Mouse (Mus musculus) spleen, adult 2 months (tissue): ENCODE data around the gene Mmp13.

Experiments used
- CTCF ChIP-seq: fragments of 200-500 bp; IDR thresholded peaks from 2 replicates; pipeline ENCODE4 v1.5.1; 2011; ENCODE audit warnings: mild to moderate bottlenecking, inconsistent platforms; ENCODE audit not compliant: insufficient read depth, insufficient read length, insufficient replicate concordance; ENCODE audit errors: extremely low read depth
- POLR2A ChIP-seq: fragments of 200-500 bp; IDR thresholded peaks from 2 replicates; pipeline ENCODE4 v1.6.1; 2011; ENCODE audit warnings: low read depth, low read length, inconsistent platforms

DNA sequence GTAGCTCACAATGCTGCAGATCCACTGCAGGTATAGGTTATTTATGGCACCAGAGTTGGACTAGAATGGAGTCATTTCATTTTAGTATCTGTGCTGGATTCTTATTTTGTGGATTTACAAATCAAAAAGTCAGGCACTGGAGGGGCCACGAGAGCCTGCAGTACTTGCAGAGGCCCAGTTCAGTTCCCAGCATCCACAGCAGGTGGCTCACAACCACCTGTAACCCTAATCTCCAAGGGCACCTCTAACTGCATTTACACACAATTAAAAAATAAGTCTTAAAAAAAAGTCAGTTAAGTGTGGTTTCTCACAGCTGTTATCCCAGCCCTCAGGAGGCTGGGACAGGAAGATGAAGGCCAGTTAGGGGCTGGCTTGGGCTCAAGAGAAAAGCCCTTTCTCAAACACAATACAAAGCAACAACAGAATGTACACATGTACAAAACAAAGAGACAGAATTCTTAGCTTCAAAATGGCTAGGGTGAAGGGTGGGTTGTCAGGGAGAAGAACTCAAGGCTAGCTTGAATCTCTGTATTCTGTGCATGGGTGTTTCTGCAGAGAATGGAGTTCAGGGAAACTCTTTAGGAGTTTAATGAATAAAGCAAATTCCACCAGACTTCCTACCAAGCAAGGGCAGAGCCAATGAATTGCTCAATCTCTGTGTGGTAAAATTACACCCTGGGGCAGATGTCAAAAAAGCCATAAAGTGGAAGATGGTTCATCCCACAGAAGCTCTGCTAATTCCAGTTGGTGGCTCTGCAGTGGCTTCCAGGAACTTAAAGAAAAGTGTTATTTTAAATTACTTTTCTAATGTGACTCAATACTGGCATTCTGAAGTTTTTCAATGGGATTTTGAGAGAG is 19.3 kb upstream of the Mmp13 start:
- TF ChIP-seq POLR2A (no peak), CTCF (no peak)
